Mouse (Mus musculus) E14TG2a.4 (cell line): Measurements from ENCODE around the gene Blvra.
"Not testable (repeated sequence)": the region's sequence is repeated elsewhere in the genome, so short reads cannot be mapped to it uniquely, and the experiment has no call there.

Source experiments
- CTCF ChIP-seq: conservative IDR thresholded peaks from 2 replicates; pipeline ENCODE4 v1.5.1; 2014; ENCODE audit warnings: low read length
- NANOG ChIP-seq: IDR thresholded peaks from 2 replicates; pipeline ENCODE4 v1.6.1; 2014; ENCODE audit warnings: borderline replicate concordance, low read length, mixed read lengths

- TF ChIP-seq CTCF, NANOG: not testable (repeated sequence)
These were observed 64.8 kb downstream of the Blvra start for GRCm38 (mm10) chr2:127135255-127135654.
